Mouse (Mus musculus): ENCODE data around the gene Hist1h3h. TPM values are rescaled to one million over a fixed set of nuclear protein-coding genes. Genes with fewer than 3 reads are reported as not detected.
"Not testable (repeated sequence)": the region's sequence is repeated elsewhere in the genome, so short reads cannot be mapped to it uniquely, and the experiment has no call there.

Hist1h3h gene
- 2.5 and 3.5 TPM in 2 replicates for polyA plus RNA-seq (2015; fragmentation: Nextera tagmentation; extraction: Ambion mirVana)

DNA sequence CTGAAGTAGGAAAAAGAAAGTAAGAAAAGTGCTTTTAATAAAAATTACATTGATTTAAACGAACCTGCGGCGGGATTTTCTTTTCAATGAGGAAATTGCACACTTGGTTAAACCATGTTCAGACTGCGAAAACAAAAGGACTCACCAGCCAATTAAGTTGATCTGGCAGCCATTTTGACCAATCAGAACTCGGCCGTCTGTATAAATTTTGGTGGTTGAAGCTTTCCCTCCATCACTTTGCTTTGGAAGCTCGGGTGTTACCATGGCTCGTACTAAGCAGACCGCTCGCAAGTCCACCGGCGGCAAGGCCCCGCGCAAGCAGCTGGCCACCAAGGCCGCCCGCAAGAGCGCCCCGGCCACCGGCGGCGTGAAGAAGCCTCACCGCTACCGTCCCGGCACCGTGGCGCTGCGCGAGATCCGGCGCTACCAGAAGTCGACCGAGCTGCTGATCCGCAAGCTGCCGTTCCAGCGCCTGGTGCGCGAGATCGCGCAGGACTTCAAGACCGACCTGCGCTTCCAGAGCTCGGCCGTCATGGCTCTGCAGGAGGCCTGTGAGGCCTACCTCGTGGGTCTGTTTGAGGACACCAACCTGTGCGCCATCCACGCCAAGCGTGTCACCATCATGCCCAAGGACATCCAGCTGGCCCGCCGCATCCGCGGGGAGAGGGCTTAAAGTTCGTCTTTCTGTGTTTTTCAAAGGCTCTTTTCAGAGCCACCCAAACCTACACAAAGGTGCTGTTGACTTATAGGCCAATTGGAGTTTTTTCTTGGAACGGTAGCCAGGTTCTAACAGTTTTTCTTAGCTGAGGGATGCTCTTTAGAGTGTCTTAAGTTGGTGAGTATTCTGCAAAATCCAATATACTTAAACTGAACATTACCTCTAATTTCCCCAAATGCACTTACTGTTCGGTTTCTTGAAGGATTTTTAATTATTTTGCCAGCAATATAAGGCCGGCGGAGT is at the start of gene Hist1h3h:
Hist1h3h (plus strand) TSS at position 263 of the 961 bp plus-strand sequence.
- H3K9ac ChIP-seq, result peak within 1 kb of the TSS; percentile 59
- ATAC-seq (ENCODE audit: low FRiP score, low read depth), result peak; percentile 40
- H3K4me2 ChIP-seq, result peak within 1 kb of the TSS; percentile 77
- not testable (repeated sequence) for H3K27me3 ChIP-seq, H3K36me3 ChIP-seq, H3K9me3 ChIP-seq
- peak within 1 kb of the TSS; percentile 44 for H3K4me3 ChIP-seq
- H3K4me1 ChIP-seq (replicated peaks), result peaks cover 39% of the 10 kb centered on the region
- H3K27ac ChIP-seq (replicated peaks), result peak within 1 kb of the TSS; percentile 92
- WGBS, result under 1% methylated on average over 31 of the region's 56 CpGs

DNA sequence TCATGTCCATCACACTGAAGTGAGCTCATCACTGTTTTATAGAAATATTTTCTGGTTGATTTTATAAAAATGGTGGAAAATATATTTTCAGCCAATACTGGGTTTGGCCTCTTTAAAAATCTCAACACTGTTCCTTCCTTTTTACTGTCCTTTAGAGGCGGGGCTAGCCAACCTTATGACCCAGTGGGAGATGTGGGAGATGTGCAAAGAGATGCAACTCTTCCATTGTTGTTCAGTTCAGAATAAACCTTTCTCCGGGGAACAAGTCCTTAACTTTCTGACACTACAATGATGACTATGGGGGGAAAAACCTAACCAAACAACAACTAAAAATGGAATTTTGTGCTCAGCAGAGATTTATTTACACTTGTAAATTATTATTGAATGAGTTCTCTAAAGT is 40.2 kb upstream of the Hist1h3h start, which contains the start of gene Olfr1360:
Olfr1360 (minus strand) TSS at position 101 of the 400 bp plus-strand sequence.
- no peaks in the 10 kb centered on the region for H3K36me3 ChIP-seq
- no peak within 1 kb of the TSS for H3K4me3 ChIP-seq
- H3K4me2 ChIP-seq, result no peak within 1 kb of the TSS
- no peak within 1 kb of the TSS for H3K27ac ChIP-seq (replicated peaks)
- no peaks in the 10 kb centered on the region for H3K4me1 ChIP-seq (replicated peaks)
- no peaks in the 10 kb centered on the region for H3K9me3 ChIP-seq
- no peaks in the 10 kb centered on the region for H3K27me3 ChIP-seq
- no peak for ATAC-seq (ENCODE audit: low FRiP score, low read depth)
- no peak within 1 kb of the TSS for H3K9ac ChIP-seq
- WGBS, result 81% methylated on average over 2 of the region's 2 CpGs

DNA sequence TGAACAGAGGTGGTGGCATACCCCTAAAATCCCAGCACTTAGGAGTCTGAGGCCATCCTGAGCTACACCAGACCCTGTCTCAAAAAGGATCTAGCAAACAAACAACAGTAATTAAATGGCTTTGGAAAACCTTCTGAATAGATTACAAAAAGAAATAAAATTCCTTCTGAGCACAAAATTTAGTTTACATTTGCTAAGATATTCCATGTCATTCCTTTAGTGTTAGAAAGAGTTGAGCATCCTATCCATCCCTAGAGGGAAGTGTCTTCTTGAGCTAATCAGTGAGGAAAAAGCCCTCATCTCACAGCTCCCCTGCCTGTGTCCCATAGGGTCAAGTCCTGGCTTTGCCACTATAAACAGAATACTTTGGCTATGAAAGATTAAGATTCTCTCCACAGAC is 19.6 kb upstream of the Hist1h3h start, which contains the start of gene Olfr1359:
Olfr1359 (plus strand) TSS at position 301 of the 400 bp plus-strand sequence.
- H3K27me3 ChIP-seq, result no peaks in the 10 kb centered on the region
- no peak for ATAC-seq (ENCODE audit: low FRiP score, low read depth)
- H3K36me3 ChIP-seq, result no peaks in the 10 kb centered on the region
- H3K9me3 ChIP-seq, result no peaks in the 10 kb centered on the region
- no peak within 1 kb of the TSS for H3K27ac ChIP-seq (replicated peaks)
- H3K4me2 ChIP-seq, result no peak within 1 kb of the TSS
- H3K4me3 ChIP-seq, result no peak within 1 kb of the TSS
- H3K9ac ChIP-seq, result no peak within 1 kb of the TSS
- H3K4me1 ChIP-seq (replicated peaks), result no peaks in the 10 kb centered on the region

DNA sequence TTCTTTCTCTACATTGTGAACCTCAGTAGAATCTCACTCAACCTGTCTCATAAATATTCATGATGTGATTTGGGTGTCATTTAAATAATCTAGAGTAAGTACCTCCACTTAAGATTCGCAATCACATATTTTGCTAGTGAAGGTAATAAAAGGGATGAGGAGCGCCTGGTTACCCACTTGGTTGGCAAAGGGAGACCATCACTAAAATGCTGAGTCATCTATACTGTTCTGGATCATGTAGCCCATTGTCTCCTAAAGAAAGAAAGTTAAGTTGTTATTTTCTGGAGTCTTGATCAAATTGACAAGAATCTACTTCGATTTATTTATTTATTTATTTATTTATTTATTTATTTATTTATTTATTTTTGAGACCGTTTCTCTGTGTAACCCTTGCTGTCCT is 10.8 kb upstream of the Hist1h3h start:
- H3K4me1 ChIP-seq (replicated peaks), result peaks cover 8% of the 10 kb centered on the region
- no peaks in the 10 kb centered on the region for H3K27me3 ChIP-seq
- H3K4me2 ChIP-seq, result no peak overlapping the region
- H3K36me3 ChIP-seq, result no peaks in the 10 kb centered on the region
- H3K9me3 ChIP-seq, result no peaks in the 10 kb centered on the region
- WGBS, result 75% methylated on average over 4 of the region's 4 CpGs
- ATAC-seq (ENCODE audit: low FRiP score, low read depth), result no peak
- no peak overlapping the region for H3K27ac ChIP-seq (replicated peaks)
- H3K9ac ChIP-seq, result no peak overlapping the region
- no peak overlapping the region for H3K4me3 ChIP-seq

DNA sequence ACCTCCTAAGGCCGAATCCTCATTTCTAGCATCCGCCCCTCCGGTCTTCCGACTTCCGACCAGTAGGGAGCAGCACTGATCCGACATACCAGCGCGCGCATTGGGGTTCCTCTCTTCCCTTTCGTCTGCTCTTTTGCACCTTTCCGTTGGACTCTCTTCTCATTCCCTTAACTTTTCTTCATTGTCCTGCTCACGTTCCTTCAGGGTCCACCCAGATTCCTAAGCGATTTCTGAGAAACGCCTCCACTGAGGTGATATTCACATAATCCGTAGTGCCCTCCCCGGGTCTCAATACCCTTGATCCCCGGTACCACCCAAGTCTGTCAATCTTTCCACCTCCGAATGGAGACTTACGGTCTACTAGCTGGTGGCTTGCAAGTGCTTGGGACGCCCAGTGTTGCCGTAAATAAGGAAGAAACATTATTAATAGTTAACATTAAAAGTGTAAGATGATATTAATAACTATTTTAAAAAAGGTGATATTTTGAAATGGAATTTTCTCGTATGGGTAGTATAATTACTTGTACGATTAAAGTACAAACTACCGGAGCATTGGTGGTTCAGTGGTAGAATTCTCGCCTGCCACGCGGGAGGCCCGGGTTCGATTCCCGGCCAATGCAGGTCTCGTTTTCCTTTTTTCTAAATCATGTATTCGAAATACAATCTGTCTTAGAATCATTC is 7.3 kb upstream of the Hist1h3h start:
- Histone ChIP-seq H3K4me2 (peak overlapping the region; percentile 91), H3K36me3 (no peaks in the 10 kb centered on the region), H3K4me3 (peak overlapping the region; percentile 79), H3K4me1 (replicated peaks) (peaks cover 14% of the 10 kb centered on the region), H3K27ac (replicated peaks) (peak overlapping the region; percentile 90), H3K9ac (peak overlapping the region; percentile 68), H3K9me3 (no peaks in the 10 kb centered on the region), H3K27me3 (no peaks in the 10 kb centered on the region)
- under 1% methylated on average over 32 of the region's 32 CpGs for WGBS
- ATAC-seq (ENCODE audit: low FRiP score, low read depth), result peak; percentile 84

DNA sequence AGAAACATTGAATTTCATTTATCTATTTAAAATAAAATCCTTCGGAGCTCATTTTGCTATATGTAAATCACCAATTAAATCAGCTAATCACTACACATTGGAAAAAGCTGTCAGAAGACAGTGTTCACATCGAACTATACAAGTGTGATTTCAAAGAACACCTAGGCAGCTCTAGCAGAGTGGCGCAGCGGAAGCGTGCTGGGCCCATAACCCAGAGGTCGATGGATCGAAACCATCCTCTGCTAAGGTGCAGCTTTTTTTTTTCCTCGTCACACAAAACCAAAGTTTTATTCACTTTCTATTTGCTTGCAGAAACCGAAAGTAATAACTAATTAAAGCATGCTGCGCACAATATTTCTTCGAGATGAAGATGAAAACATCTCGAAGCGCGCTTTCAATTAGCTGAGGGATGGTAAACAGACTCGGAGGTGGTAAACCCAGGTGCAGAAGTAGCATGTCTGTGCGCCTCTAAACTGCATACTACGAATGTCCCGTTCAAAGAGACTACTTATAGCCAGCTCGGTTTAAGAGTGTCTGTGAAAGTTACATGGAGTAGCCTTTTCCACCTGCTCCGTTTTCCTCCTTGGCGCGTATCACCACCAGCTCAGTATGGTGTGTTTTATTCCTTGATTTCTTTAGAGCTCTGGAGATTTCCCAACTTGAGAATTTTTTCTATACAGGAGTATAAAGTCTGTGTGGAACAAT is 6.5 kb upstream of the Hist1h3h start:
- no peaks in the 10 kb centered on the region for H3K36me3 ChIP-seq
- WGBS, result under 1% methylated on average over 22 of the region's 22 CpGs
- peak overlapping the region; percentile 91 for H3K4me2 ChIP-seq
- H3K4me3 ChIP-seq, result peak overlapping the region; percentile 79
- H3K27me3 ChIP-seq, result no peaks in the 10 kb centered on the region
- peak overlapping the region; percentile 62 for H3K27ac ChIP-seq (replicated peaks)
- ATAC-seq (ENCODE audit: low FRiP score, low read depth), result peak; percentile 87
- peaks cover 19% of the 10 kb centered on the region for H3K4me1 ChIP-seq (replicated peaks)
- H3K9me3 ChIP-seq, result no peaks in the 10 kb centered on the region
- peak overlapping the region; percentile 51 for H3K9ac ChIP-seq

DNA sequence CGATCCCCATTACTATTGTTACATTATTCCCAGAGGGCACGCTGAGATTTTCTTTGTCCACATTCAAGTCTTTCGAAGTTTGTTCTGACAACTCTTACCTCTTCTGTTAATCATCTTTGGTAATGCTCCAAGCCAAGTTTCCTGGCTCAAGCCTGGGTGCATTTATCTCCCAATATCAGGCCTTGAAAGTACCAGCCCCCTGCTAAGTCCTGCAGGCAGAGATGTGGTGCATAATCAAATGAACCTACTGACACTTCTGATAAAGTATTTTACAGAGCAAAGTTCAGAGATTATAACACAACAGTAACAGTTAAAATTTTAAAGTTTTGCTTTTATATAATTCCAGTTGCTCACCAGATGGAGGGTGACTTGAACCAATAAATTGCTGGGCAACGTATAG is 5.8 kb upstream of the Hist1h3h start:
- H3K4me3 ChIP-seq, result peak overlapping the region; percentile 79
- H3K4me2 ChIP-seq, result peak overlapping the region; percentile 91
- no peaks in the 10 kb centered on the region for H3K9me3 ChIP-seq
- WGBS, result 33% methylated on average over 4 of the region's 4 CpGs
- peaks cover 20% of the 10 kb centered on the region for H3K4me1 ChIP-seq (replicated peaks)
- no peaks in the 10 kb centered on the region for H3K36me3 ChIP-seq
- H3K9ac ChIP-seq, result peak overlapping the region; percentile 51; the same call in 1 of the 2 replicates
- H3K27me3 ChIP-seq, result no peaks in the 10 kb centered on the region
- no peak overlapping the region for H3K27ac ChIP-seq (replicated peaks)
- ATAC-seq (ENCODE audit: low FRiP score, low read depth), result no peak

DNA sequence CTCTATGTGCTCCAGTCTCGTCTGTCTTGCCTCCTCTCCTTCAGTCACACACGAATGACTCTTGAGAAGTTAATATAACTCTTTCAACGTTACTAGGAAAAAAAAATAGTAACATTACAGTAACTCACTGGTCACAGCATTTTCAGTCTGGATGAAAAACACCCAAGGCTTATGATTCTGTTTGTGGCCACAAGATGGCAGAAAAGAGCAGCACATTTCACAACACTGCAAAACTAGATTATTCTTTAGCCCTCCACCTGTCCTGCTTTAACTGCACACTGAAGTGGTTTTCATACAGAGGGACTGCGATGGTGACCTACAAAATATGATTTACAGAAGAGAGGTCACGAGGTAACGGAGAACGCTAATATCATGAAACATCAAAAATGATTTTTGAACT is 2.7 kb upstream of the Hist1h3h start:
- H3K27me3 ChIP-seq, result no peaks in the 10 kb centered on the region
- under 1% methylated on average over 7 of the region's 7 CpGs for WGBS
- H3K4me2 ChIP-seq, result peak overlapping the region; percentile 77
- ATAC-seq (ENCODE audit: low FRiP score, low read depth), result no peak
- H3K27ac ChIP-seq (replicated peaks), result peak overlapping the region; percentile 92; the same call in 1 of the 2 replicates
- H3K4me3 ChIP-seq, result peak overlapping the region; percentile 44
- peak overlapping the region; percentile 42; the same call in 1 of the 2 replicates for H3K9ac ChIP-seq
- H3K4me1 ChIP-seq (replicated peaks), result peaks cover 36% of the 10 kb centered on the region
- no peaks in the 10 kb centered on the region for H3K9me3 ChIP-seq
- no peaks in the 10 kb centered on the region for H3K36me3 ChIP-seq

DNA sequence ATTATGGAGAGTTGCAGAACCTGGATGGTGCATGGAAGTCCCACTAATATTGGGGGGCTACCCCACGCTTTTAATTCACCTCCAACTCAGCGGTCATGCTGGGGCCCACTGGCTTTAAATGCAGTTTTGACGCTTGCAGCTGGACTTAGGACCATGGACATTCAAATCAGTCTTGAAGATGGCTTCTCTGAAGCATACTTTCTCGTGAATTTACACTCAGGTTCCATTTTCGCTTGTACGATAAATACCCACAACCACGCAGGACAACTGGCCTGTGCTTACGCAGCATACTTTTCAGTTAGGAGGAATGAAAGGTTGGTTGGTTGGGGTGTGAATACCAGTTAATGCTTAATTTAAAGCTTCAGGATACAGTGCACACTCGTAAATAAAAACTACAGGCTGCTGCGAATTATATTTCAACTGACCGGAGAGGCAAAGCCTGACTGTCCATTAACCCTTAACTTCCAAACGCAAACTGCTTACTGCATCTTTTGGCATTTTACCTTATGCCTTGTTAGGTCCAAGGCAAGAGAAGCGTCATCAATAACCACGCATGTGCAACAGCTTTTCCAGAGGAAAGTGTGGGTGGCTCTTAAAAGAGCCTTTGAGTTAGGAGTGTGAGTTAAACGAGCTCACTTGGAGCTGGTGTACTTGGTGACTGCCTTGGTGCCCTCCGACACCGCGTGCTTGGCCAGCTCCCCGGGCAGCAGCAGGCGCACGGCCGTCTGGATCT is 2.2 kb upstream of the Hist1h3h start:
- Histone ChIP-seq H3K9me3 (no peaks in the 10 kb centered on the region), H3K27me3 (no peaks in the 10 kb centered on the region), H3K4me3 (peak overlapping the region; percentile 44), H3K36me3 (no peaks in the 10 kb centered on the region), H3K4me1 (replicated peaks) (peaks cover 36% of the 10 kb centered on the region), H3K27ac (replicated peaks) (peak overlapping the region; percentile 92), H3K4me2 (peak overlapping the region; percentile 77), H3K9ac (peak overlapping the region; percentile 42)
- under 1% methylated on average over 22 of the region's 22 CpGs for WGBS
- no peak for ATAC-seq (ENCODE audit: low FRiP score, low read depth)

DNA sequence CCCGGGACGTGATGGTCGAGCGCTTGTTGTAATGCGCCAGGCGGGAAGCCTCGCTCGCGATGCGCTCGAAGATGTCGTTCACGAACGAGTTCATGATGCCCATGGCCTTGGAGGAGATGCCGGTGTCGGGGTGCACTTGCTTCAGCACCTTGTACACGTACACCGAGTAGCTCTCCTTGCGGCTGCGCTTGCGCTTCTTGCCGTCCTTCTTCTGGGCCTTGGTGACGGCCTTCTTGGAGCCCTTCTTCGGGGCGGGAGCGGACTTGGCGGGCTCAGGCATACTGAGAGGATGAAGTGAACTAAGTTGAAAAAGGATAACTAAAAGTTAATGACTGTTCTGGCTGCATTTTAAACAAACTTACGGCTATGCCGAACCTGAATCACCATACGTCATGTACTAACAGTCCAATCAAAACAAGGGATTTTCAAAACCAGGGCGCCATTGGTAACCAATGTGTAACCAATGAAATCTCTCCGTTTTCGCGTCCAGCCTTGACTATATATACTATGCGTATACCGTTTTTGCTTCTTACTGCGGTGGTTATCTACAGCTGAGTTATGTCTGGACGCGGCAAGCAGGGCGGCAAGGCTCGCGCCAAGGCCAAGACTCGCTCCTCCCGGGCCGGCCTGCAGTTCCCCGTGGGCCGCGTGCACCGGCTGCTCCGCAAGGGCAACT is 1.5 kb upstream of the Hist1h3h start, which contains the start of the genes Hist1h2bl and Hist1h2ai:
Hist1h2bl (minus strand) TSS at position 280 of the 676 bp plus-strand sequence.
Hist1h2ai (plus strand) TSS at position 559 of the 676 bp plus-strand sequence.
- H3K27me3 ChIP-seq, H3K9me3 ChIP-seq, H3K36me3 ChIP-seq: not testable (repeated sequence)
- H3K4me2 ChIP-seq, result peak within 1 kb of the TSS; percentile 77
- H3K9ac ChIP-seq, result peak within 1 kb of the TSS; percentile 59
- H3K27ac ChIP-seq (replicated peaks), result peak within 1 kb of the TSS; percentile 92
- WGBS, result under 1% methylated on average over 34 of the region's 50 CpGs
- peak; percentile 96 for ATAC-seq (ENCODE audit: low FRiP score, low read depth)
- peak within 1 kb of the TSS; percentile 44 for H3K4me3 ChIP-seq
- peaks cover 39% of the 10 kb centered on the region for H3K4me1 ChIP-seq (replicated peaks)
